ENCODE assay signal across 24 mouse cellular contexts in genomic region chr8:56110296-56110695, GRCm38 (mm10).
DNase-seq lines count a peak whose midpoint lies in the region; ATAC-seq lines count a peak whose summit lies in the region.
"Had no signal": no experiment of that assay in that cellular context is flagged by ENCODE, and none has a peak within 500 bp of the region (broad histone marks: within the 10 kb centered on the region; RNA-seq: fewer than 3 reads in every experiment).

No protein-coding gene starts in this region.

- no peak for ATAC-seq in heart, embryonic 11.5 days (replicated peaks; ENCODE audit: insufficient number of reproducible peaks, low FRiP score, low TSS enrichment)
- ATAC-seq: activated CD4-positive, CD25-positive, alpha-beta regulatory T cell, adult 4 months; CD4-positive, CD25-positive, alpha-beta regulatory T cell, adult 4 months; forebrain, embryonic 13.5 days; forebrain, embryonic 15.5 days; Patski had no signal

- no peak overlapping the region for H3K27ac ChIP-seq in heart, embryonic 11.5 days (ENCODE audit: low read depth, low read length)
- H3K27ac ChIP-seq: embryonic facial prominence, embryonic 10.5 days; embryonic facial prominence, embryonic 12.5 days; forebrain, embryonic 13.5 days; forebrain, embryonic 15.5 days had no signal

- no peak overlapping the region for H3K4me2 ChIP-seq in heart, embryonic 11.5 days
- H3K4me2 ChIP-seq: embryonic facial prominence, embryonic 12.5 days; forebrain, embryonic 13.5 days; forebrain, embryonic 15.5 days had no signal

- H3K4me1 ChIP-seq in heart, embryonic 11.5 days (ENCODE audit: control insufficient read depth, insufficient read depth, low read length): no peaks in the 10 kb centered on the region
- H3K4me1 ChIP-seq: embryonic facial prominence, embryonic 10.5 days; embryonic facial prominence, embryonic 12.5 days; forebrain, embryonic 13.5 days; forebrain, embryonic 15.5 days had no signal

- DNase-seq in heart, adult 11 months: peak; percentile 66
- peak; percentile 23 for DNase-seq in heart, postnatal 10 days
- no peak for DNase-seq in heart, postnatal 25 days (ENCODE audit: low spot score)
- peak; percentile 29 for DNase-seq in heart, postnatal 4 days
- DNase-seq in heart, adult 8-10 months (ENCODE audit: low spot score): no peak
- DNase-seq: adrenal gland, adult 8-10 months; adrenal gland, postnatal 14 days; adrenal gland, postnatal 36 days; B cell, adult 2 months; cerebellum, adult 11-12 months; cerebellum, adult 2 months; cerebellum, adult 9-10 months; cerebellum, postnatal 10 days; cerebellum, postnatal 25 days had no signal

- H3K36me3 ChIP-seq in heart, embryonic 11.5 days (ENCODE audit: control insufficient read depth, insufficient read depth, low read length): no peaks in the 10 kb centered on the region
- H3K36me3 ChIP-seq: embryonic facial prominence, embryonic 10.5 days; embryonic facial prominence, embryonic 12.5 days; forebrain, embryonic 15.5 days; G1E had no signal

- no peak overlapping the region for H3K9ac ChIP-seq in heart, embryonic 11.5 days (ENCODE audit: low read depth, low read length)
- H3K9ac ChIP-seq: embryonic facial prominence, embryonic 12.5 days; forebrain, embryonic 13.5 days; forebrain, embryonic 15.5 days had no signal

- H3K27me3 ChIP-seq in heart, embryonic 11.5 days (ENCODE audit: control insufficient read depth, insufficient read depth, low read length): no peaks in the 10 kb centered on the region
- H3K27me3 ChIP-seq: CH12.LX; embryonic facial prominence, embryonic 12.5 days; forebrain, embryonic 13.5 days; forebrain, embryonic 15.5 days had no signal

- H3K4me3 ChIP-seq in heart, embryonic 11.5 days (ENCODE audit: low read depth, low read length): no peak overlapping the region
- H3K4me3 ChIP-seq: embryonic facial prominence, embryonic 10.5 days; embryonic facial prominence, embryonic 12.5 days; forebrain, embryonic 13.5 days; forebrain, embryonic 15.5 days had no signal

- intact Hi-C loops in heart, postnatal 10 days (cut with DNase I): no loop called here
- intact Hi-C loops in heart, postnatal 25 days (cut with DNase I): no loop called here

- no peaks in the 10 kb centered on the region for H3K9me3 ChIP-seq in heart, embryonic 11.5 days (replicated peaks; ENCODE audit: control insufficient read depth, low read length)
- H3K9me3 ChIP-seq: embryonic facial prominence, embryonic 10.5 days; embryonic facial prominence, embryonic 12.5 days; forebrain, embryonic 13.5 days; forebrain, embryonic 15.5 days; G1E had no signal

- WGBS in heart, embryonic 11.5 days (ENCODE audit: insufficient replicate concordance): 79% methylated on average over 6 of the region's 6 CpGs

Comparison
In these comparisons a context has a peak if more than half of its experiments do, and no peak if none do; other contexts are left out.
1. DNase-seq: peak in heart, adult 11 months (single experiment), heart, postnatal 10 days (2 of 2) and heart, postnatal 4 days (single experiment); none in heart, postnatal 25 days (single experiment) and heart, adult 8-10 months (single experiment).